Mouse (Mus musculus) bone marrow macrophage, adult 2 months (primary cell): Measurements from ENCODE around the gene Neurl1a. TPM values are rescaled to one million over a fixed set of nuclear protein-coding genes. Genes with fewer than 3 reads are reported as not detected.

Experiments used
- H3K27ac ChIP-seq: 2 replicates; pipeline ENCODE4 v1.5.1; 2012; ENCODE audit warnings: low read depth, low read length; ENCODE audit not compliant: insufficient read depth
- H3K4me1 ChIP-seq: 2 replicates; pipeline ENCODE4 v1.6.1; 2012; ENCODE audit warnings: low read length; ENCODE audit not compliant: control insufficient read depth, insufficient read depth
- H3K4me3 ChIP-seq: 2 replicates; pipeline ENCODE4 v1.5.1; 2012; ENCODE audit warnings: mild to moderate bottlenecking, low read length, moderate library complexity; ENCODE audit not compliant: insufficient read depth
- CTCF ChIP-seq: IDR thresholded peaks from 2 replicates; pipeline ENCODE4 v1.5.1; 2012; ENCODE audit warnings: low read depth, mild to moderate bottlenecking, low read length, moderate library complexity
- POLR2A ChIP-seq: IDR thresholded peaks from 2 replicates; pipeline ENCODE4 v1.6.1; 2012; ENCODE audit warnings: mild to moderate bottlenecking, low read depth, low read length, borderline replicate concordance
- polyA plus RNA-seq: library from polyadenylated mRNA; stranded (reverse); fragments of >200 nt; gene quantifications from 2 replicates; pipeline ENCODE4 v1.2.4, GENCODE M21; 2012; ENCODE audit not compliant: missing spikeins, insufficient read depth, insufficient read length

Neurl1a gene
- polyA plus RNA-seq, 1 experiment, result 2.9 TPM

DNA sequence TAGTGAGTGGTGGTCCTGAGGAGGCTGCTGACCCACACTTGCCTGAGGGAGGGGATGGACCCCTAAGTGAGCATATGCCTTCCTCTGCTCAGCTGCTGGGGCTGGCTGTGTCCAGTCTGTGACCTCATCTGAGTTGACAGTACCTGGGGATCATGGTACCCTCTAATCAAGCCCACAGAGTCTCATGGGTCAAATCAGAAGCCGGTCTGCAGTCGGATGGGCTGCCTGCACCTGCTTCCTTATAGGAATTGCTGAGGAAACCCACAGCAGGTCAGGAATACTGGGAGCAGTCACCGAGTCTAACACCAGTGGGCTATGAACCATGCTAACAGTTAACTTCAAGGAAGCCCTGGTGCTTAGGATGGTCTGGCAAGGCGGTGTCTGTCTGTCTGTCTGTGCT is 31.8 kb downstream of the Neurl1a start:
- TF ChIP-seq POLR2A (no peak), CTCF (no peak)
- Histone ChIP-seq H3K4me1 (no peaks in the 10 kb centered on the region), H3K27ac (no peak overlapping the region), H3K4me3 (no peak overlapping the region)

DNA sequence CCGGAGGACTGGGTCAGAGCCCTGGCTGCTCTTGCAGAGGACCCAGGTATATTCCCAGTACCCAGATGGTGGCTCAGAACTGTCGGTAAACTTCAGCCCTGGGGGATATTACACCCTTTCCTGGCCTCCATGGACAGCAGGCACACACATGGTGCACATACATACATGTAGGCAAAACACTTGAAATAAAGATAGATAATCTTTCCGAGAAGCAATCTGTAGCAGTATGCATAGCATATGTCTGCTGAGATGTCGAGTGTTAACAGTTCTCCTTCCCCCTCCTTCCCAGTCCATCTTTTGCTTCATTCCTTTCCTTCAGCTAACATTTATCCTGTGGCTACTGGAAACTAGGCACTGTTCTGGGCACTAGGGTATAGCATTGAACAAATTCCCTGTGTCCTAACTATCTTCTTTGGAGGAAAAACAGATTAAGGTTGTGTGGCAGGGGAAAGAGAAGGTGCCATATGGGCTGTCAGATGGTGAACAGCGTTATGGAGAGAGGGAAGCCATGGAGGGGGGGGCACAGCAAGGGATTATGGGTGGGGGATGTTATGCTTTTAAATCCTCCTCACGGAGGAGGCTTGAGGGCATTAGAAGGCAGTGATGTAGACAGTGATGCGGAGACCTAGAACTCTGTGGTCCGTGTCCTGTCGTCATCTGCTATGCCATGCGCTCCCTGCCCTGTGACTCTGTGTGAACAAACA is 33.1 kb downstream of the Neurl1a start:
- no peak for TF ChIP-seq CTCF
- no peak for TF ChIP-seq POLR2A
- Histone ChIP-seq H3K4me3 (no peak overlapping the region), H3K4me1 (no peaks in the 10 kb centered on the region; the same call in 1 of the 2 replicates), H3K27ac (no peak overlapping the region)

DNA sequence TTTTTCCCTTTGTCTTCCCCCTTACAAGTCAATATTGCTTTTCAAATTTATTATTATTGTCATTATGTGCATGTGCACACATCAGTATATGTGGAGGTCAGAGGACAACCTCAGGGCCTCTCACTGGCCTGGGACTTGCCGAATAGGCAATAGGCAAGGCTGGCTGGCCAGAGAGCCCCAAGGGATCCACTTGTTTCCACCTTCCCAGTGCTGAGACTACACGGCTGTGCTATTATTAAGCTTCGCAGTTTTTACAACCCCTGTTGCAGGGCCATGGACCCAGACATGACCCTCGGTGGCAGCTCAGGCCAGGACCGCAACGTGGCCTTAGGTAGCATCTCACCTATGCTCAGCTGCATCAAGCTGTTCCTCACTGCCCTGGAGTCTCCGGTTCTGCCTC is 33.8 kb downstream of the Neurl1a start:
- H3K27ac ChIP-seq, result no peak overlapping the region
- H3K4me1 ChIP-seq, result no peaks in the 10 kb centered on the region; the same call in 1 of the 2 replicates
- TF ChIP-seq CTCF (no peak), POLR2A (no peak)
- H3K4me3 ChIP-seq, result no peak overlapping the region

DNA sequence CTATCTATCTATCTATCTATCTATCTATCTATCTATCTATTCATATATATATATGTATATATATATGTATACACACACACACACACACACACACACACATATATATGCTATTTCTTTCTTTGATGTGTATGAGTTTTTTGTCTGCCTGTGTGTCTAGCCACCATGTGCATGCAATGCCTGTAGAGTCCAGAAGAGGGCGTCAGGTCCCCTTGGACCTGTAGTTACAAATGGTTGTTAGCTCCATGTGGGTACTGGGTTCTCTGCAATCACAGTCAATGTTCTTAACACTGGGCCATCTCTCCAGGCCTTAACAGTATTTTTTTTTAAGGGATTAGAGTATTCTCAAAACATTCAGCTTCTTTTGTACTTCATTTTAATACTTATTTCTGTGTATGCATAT is 34.9 kb downstream of the Neurl1a start:
- no peak for TF ChIP-seq CTCF
- no peak for TF ChIP-seq POLR2A
- no peaks in the 10 kb centered on the region; the same call in 1 of the 2 replicates for H3K4me1 ChIP-seq
- no peak overlapping the region for H3K4me3 ChIP-seq
- H3K27ac ChIP-seq, result no peak overlapping the region

DNA sequence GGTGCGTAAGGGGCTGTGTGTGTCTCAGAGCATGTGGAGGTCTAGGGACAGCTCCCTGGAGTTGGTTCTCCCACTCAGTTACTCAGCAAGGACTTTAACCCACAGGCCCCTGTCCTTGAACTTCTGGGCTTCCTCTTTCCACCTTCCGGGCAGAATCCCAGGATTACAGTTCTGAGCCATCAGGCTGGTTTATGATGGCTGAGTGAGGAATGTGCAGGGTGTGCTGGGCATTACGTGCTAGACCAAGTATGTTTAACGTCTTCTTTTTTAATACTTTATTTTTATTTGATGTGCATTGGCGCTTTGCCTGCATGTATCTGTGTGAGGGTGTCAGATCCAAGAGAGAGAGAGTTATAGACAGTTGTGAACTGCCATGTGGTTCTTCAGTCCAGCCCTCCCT is 38.1 kb downstream of the Neurl1a start:
- no peak for TF ChIP-seq POLR2A
- no peak for TF ChIP-seq CTCF
- peaks cover 27% of the 10 kb centered on the region for H3K4me1 ChIP-seq
- H3K4me3 ChIP-seq, result no peak overlapping the region
- H3K27ac ChIP-seq, result no peak overlapping the region

DNA sequence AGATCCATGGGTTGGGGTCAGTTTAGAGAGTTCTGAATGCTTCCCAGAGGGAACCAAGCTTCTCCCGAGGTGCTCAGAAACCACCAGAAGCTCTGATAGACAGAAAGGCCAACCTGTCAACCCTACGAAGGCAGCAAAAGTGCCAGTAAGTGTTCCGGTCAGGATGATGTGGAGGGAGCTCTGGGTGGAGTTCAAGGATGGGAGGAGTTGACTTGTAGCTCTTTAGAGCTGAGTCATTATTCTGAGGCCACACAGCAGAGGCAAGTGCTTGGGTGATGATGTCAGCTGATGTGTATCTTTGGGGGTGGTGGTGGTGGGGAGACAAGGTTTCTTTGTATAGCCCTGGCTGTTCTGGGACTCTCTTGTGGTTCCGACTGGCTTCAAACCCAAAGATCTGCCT is 41.0 kb downstream of the Neurl1a start:
- TF ChIP-seq CTCF, result no peak
- no peak for TF ChIP-seq POLR2A
- peak overlapping the region; percentile 17; the same call in 1 of the 2 replicates for H3K27ac ChIP-seq
- peaks cover 51% of the 10 kb centered on the region for H3K4me1 ChIP-seq
- H3K4me3 ChIP-seq, result no peak overlapping the region

DNA sequence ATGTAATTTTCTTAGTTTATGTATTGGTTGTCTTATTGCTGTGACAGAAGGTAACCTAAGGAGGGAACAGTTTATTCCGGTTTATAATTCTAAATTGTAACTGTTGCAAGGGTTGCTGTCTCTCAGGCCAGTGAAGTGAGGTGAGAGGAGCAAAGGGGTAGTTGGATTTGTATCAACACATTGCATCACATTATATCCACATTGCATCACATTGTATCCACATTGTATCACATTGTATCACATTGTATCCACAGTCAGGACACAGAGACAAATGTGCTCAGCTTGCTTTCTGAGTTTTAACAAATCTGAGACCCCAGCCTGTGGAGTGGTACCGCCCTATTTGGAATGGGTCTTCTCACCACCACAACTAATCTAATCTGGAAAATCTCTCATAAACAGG is 41.6 kb downstream of the Neurl1a start:
- H3K4me1 ChIP-seq, result peaks cover 55% of the 10 kb centered on the region
- TF ChIP-seq POLR2A (no peak), CTCF (no peak)
- no peak overlapping the region for H3K27ac ChIP-seq

DNA sequence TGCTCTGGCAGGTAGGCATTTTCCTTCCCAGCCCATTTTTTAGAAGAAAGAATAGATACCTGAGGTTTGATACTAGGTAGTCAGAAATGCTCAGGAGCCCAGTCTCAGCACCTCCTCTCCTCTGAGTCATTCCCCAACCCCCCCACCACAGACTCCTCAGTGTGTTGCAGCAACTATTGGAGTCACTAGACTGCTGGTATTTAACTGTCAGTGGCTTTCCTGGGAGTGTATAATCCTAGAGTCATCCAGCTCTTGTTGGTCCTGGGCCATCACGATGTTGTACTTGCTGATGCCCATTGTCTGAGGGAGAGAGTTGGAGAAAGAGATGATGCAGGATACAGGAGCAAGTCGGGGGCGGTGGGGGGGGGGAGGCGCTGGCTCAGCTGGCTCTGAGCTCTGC is 42.4 kb downstream of the Neurl1a start:
- Histone ChIP-seq H3K4me1 (peaks cover 63% of the 10 kb centered on the region), H3K4me3 (no peak overlapping the region), H3K27ac (no peak overlapping the region)
- TF ChIP-seq POLR2A (no peak), CTCF (no peak)

More for the DNA sequence above, 41.6 kb downstream of the Neurl1a start:
- no peak overlapping the region for H3K4me3 ChIP-seq

DNA sequence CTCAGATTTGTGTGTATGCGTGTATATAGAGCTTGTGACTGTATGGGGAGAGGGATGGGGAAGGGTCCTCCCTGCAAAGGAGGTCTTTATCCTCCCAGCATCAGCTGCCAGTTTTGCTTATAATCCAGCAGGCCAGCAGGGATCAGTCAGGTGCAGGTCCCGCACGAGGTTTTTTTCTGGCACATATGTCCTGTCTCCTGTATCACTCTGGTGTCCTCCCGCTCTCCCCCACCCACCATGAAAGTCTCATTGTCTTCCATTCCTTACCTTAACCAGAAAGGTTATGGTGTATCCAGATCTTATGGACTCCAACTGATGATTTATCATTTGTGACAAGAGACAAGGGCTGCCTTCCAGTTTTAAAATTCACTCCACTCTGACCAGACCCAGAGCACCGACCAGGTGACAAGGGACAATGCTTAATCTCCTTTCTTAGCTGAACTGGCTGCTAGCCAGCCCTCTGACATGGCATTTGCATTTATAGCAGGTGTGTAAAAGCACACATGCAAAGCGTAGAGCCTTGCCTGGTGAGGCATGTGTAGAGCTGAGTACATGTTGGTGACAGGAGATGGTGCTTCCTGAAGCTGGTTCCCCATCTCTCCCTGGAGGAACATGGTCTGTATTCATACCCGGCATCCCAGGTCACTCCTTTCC is 43.0 kb downstream of the Neurl1a start:
- Histone ChIP-seq H3K4me3 (no peak overlapping the region), H3K27ac (no peak overlapping the region), H3K4me1 (peaks cover 64% of the 10 kb centered on the region)
- TF ChIP-seq POLR2A (no peak), CTCF (no peak)

DNA sequence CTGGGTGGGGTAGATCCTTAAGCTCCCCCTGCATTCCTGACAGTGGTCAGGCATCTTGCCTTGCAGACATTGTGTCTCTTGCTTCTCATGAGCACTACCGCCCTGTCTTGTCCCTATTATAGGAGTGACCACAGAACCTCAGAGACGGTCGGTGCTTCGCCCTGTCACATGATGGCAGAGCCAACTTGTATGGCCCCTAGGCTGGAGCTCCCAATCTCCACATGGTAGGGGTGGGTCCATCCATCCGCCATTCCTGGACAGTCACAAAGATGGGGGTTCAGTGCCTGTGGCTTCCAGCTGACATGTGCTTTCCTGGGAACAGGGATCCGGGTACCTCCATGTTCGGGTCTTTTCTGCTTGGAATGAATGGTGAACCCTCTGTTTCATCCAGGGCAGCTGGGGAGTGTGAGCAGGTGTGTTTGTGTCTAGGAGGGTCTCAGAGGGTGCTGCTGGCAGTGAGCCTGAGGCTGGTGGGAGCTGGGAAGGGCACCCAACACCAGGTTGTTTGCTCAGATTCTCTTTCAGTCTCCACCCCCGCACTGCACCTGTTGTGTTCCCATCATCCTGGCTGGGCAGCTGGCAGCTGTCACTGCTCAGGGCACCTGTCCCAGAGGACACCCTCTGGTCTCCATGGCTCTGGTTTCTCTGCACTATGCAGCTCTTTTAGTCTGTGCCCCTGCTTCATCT is 43.7 kb downstream of the Neurl1a start:
- TF ChIP-seq CTCF, result no peak

More for the DNA sequence above, 43.7 kb downstream of the Neurl1a start:
- no peak overlapping the region for H3K27ac ChIP-seq
- H3K4me3 ChIP-seq, result no peak overlapping the region
- peaks cover 64% of the 10 kb centered on the region for H3K4me1 ChIP-seq
